In genomic region chr4:134453619-134454400, GRCm38 (mm10) we compare ENCODE assay signal across 9 mouse cellular contexts. TPM values are rescaled to one million over a fixed set of nuclear protein-coding genes. Genes with fewer than 3 reads are reported as not detected.
DNase-seq lines count a peak whose midpoint lies in the region; ATAC-seq and TF ChIP-seq lines count a peak whose summit lies in the region.
"Had no signal": no experiment of that assay in that cellular context is flagged by ENCODE, and none has a peak within 500 bp of the region (broad histone marks: within the 10 kb centered on the region; RNA-seq: fewer than 3 reads in every experiment).

No protein-coding gene starts in this region.

- H3K9me3 ChIP-seq in hindbrain, embryonic 10.5 days: no peaks in the 10 kb centered on the region
- no peaks in the 10 kb centered on the region for H3K9me3 ChIP-seq in hindbrain, postnatal 0 days (ENCODE audit: low read length)
- no peaks in the 10 kb centered on the region for H3K9me3 ChIP-seq in intestine, embryonic 16.5 days (ENCODE audit: control insufficient read depth, low read length)
- H3K9me3 ChIP-seq in neural tube, embryonic 12.5 days: no peaks in the 10 kb centered on the region

- TF ChIP-seq CTCF in hindbrain, postnatal 0 days (IDR thresholded peaks at IDR 0.05; ENCODE audit: low read depth): no peak
- TF ChIP-seq CTCF in cerebellum, adult 2 months (IDR thresholded peaks at IDR 0.05; ENCODE audit: borderline replicate concordance, insufficient read depth, low read depth, low read length): no peak

- H3K4me1 ChIP-seq in hindbrain, embryonic 10.5 days (replicated peaks): peaks cover 65% of the 10 kb centered on the region
- peaks cover 22% of the 10 kb centered on the region for H3K4me1 ChIP-seq in hindbrain, postnatal 0 days (ENCODE audit: insufficient read depth, low read length)
- peaks cover 31% of the 10 kb centered on the region for H3K4me1 ChIP-seq in cerebellum, adult 2 months (ENCODE audit: control insufficient read depth, insufficient read depth, low read length)
- peaks cover 14% of the 10 kb centered on the region for H3K4me1 ChIP-seq in intestine, embryonic 16.5 days (ENCODE audit: control insufficient read depth, insufficient read depth, low read length)
- peaks cover 28% of the 10 kb centered on the region for H3K4me1 ChIP-seq in neural tube, embryonic 12.5 days

- DNase-seq in hindbrain, embryonic 10.5 days (ENCODE audit: low spot score): peak; percentile 44
- DNase-seq in hindbrain, postnatal 0 days (ENCODE audit: low spot score): no peak
- DNase-seq in cerebellum, adult 2 months: peak; percentile 75 to 82
- no peak for DNase-seq in spleen, postnatal 4 days (ENCODE audit: low spot score in 2 of 2)
- DNase-seq in gastrocnemius, adult 8-10 months (ENCODE audit: low spot score in 2 of 2): no peak
- no peak for DNase-seq in right cerebral cortex, adult 2 months (ENCODE audit: low spot score in 2 of 2)

- H3K4me3 ChIP-seq in hindbrain, embryonic 10.5 days: peak overlapping the region; percentile 42
- no peak overlapping the region for H3K4me3 ChIP-seq in hindbrain, postnatal 0 days (ENCODE audit: low read length)
- no peak overlapping the region for H3K4me3 ChIP-seq in cerebellum, adult 2 months (replicated peaks; ENCODE audit: insufficient read depth, low read depth, low read length)
- H3K4me3 ChIP-seq in intestine, embryonic 16.5 days (ENCODE audit: low read length): no peak overlapping the region
- no peak overlapping the region for H3K4me3 ChIP-seq in neural tube, embryonic 12.5 days

- H3K4me2 ChIP-seq in hindbrain, postnatal 0 days (ENCODE audit: low read depth, low read length): no peak overlapping the region
- H3K4me2 ChIP-seq in intestine, embryonic 16.5 days (ENCODE audit: low read depth, low read length): no peak overlapping the region
- H3K4me2 ChIP-seq in neural tube, embryonic 12.5 days (replicated peaks): peak overlapping the region; percentile 47

- no peak for ATAC-seq in hindbrain, postnatal 0 days
- 0 out of 2 replicates have a peak, but pooled peaks have one; percentile 22 for ATAC-seq in intestine, embryonic 16.5 days
- ATAC-seq in neural tube, embryonic 12.5 days (ENCODE audit: low FRiP score, low read depth): no peak
- ATAC-seq: Patski had no signal

- no peak for TF ChIP-seq POLR2A in cerebellum, adult 2 months (IDR thresholded peaks at IDR 0.05; ENCODE audit: borderline replicate concordance, insufficient read depth, low read length)

- 19% methylated on average over 34 of the region's 34 CpGs for WGBS in hindbrain, embryonic 10.5 days
- WGBS in hindbrain, postnatal 0 days: 31% methylated on average over 34 of the region's 34 CpGs
- 65% methylated on average over 34 of the region's 34 CpGs for WGBS in cerebellum, adult 2 months
- 27% methylated on average over 34 of the region's 34 CpGs for WGBS in intestine, embryonic 16.5 days
- 24% methylated on average over 34 of the region's 34 CpGs for WGBS in neural tube, embryonic 12.5 days

- H3K9ac ChIP-seq in hindbrain, postnatal 0 days (replicated peaks; ENCODE audit: low read length): no peak overlapping the region
- H3K9ac ChIP-seq in intestine, embryonic 16.5 days (ENCODE audit: low read depth, low read length): no peak overlapping the region
- no peak overlapping the region for H3K9ac ChIP-seq in neural tube, embryonic 12.5 days

- H3K27me3 ChIP-seq in hindbrain, embryonic 10.5 days (ENCODE audit: insufficient read depth, poor library complexity, severe bottlenecking): peaks cover 57% of the 10 kb centered on the region
- H3K27me3 ChIP-seq in hindbrain, postnatal 0 days (ENCODE audit: insufficient read depth, low read length): no peaks in the 10 kb centered on the region
- H3K27me3 ChIP-seq in cerebellum, adult 2 months (ENCODE audit: control insufficient read depth, insufficient read depth, low read length): no peaks in the 10 kb centered on the region
- peaks cover 8% of the 10 kb centered on the region; the same call in 1 of the 2 replicates for H3K27me3 ChIP-seq in intestine, embryonic 16.5 days (replicated peaks; ENCODE audit: control insufficient read depth, insufficient read depth, low read length)
- peaks cover 9% of the 10 kb centered on the region for H3K27me3 ChIP-seq in neural tube, embryonic 12.5 days (replicated peaks)
- H3K27me3 ChIP-seq: Patski had no signal

- no peaks in the 10 kb centered on the region for H3K36me3 ChIP-seq in hindbrain, embryonic 10.5 days
- no peaks in the 10 kb centered on the region for H3K36me3 ChIP-seq in hindbrain, postnatal 0 days (ENCODE audit: insufficient read depth, low read length)
- H3K36me3 ChIP-seq in intestine, embryonic 16.5 days (ENCODE audit: control insufficient read depth, insufficient read depth, low read length): no peaks in the 10 kb centered on the region
- no peaks in the 10 kb centered on the region for H3K36me3 ChIP-seq in neural tube, embryonic 12.5 days

- H3K27ac ChIP-seq in hindbrain, embryonic 10.5 days: peak overlapping the region; percentile 76
- no peak overlapping the region for H3K27ac ChIP-seq in hindbrain, postnatal 0 days
- no peak overlapping the region for H3K27ac ChIP-seq in cerebellum, adult 2 months (ENCODE audit: insufficient read depth, low read length)
- H3K27ac ChIP-seq in intestine, embryonic 16.5 days (ENCODE audit: low read length): no peak overlapping the region
- no peak overlapping the region for H3K27ac ChIP-seq in neural tube, embryonic 12.5 days

RNA-seq across cellular contexts. Expression of gene Stmn1, which starts 14.3 kb away (rescaled TPM):
- polyA plus RNA-seq in hindbrain, embryonic 10.5 days (2016; fragmentation: Nextera tagmentation; extraction: Ambion mirVana): 2,849 and 3,914 TPM in 2 replicates
- total RNA-seq in hindbrain, postnatal 0 days (2014; rRNA removed): 667 and 752 TPM in 2 replicates
- polyA plus RNA-seq in hindbrain, postnatal 0 days (2015; fragmentation: Nextera tagmentation; extraction: Ambion mirVana): 4,115 and 4,307 TPM in 2 replicates
- 361 and 454 TPM in 2 replicates for polyA plus RNA-seq in cerebellum, adult 2 months (2012; rRNA removed)
- 982 and 1,127 TPM in 2 replicates for polyA plus RNA-seq in intestine, embryonic 16.5 days (2015; fragmentation: Nextera tagmentation; extraction: Ambion mirVana)
- 4,894 and 4,994 TPM in 2 replicates for polyA plus RNA-seq in neural tube, embryonic 12.5 days (2016; fragmentation: Nextera tagmentation; extraction: Ambion mirVana)
- total RNA-seq in gastrocnemius, adult 8-10 months (2022): 1 to 10 TPM; 2.7 to 4.4 (median 2.8) TPM

RNA-seq across cellular contexts. Expression of gene Paqr7, which starts 42.7 kb away (rescaled TPM):
- 3.1 and 4.3 TPM in 2 replicates for polyA plus RNA-seq in hindbrain, embryonic 10.5 days (2016; fragmentation: Nextera tagmentation; extraction: Ambion mirVana)
- 121 and 142 TPM in 2 replicates for total RNA-seq in hindbrain, postnatal 0 days (2014; rRNA removed)
- 41.1 and 43.5 TPM in 2 replicates for polyA plus RNA-seq in hindbrain, postnatal 0 days (2015; fragmentation: Nextera tagmentation; extraction: Ambion mirVana)
- 86.0 and 99.2 TPM in 2 replicates for polyA plus RNA-seq in cerebellum, adult 2 months (2012; rRNA removed)
- polyA plus RNA-seq in intestine, embryonic 16.5 days (2015; fragmentation: Nextera tagmentation; extraction: Ambion mirVana): 23.6 and 32.1 TPM in 2 replicates
- 7.4 and 8.9 TPM in 2 replicates for polyA plus RNA-seq in neural tube, embryonic 12.5 days (2016; fragmentation: Nextera tagmentation; extraction: Ambion mirVana)
- total RNA-seq in gastrocnemius, adult 8-10 months (2022): 1 to 10 TPM; 2.8 to 5.5 (median 5.0) TPM

RNA-seq across cellular contexts. Expression of gene Aunip, which starts 57.0 kb away (rescaled TPM):
- polyA plus RNA-seq in hindbrain, embryonic 10.5 days (2016; fragmentation: Nextera tagmentation; extraction: Ambion mirVana): 19.3 and 25.9 TPM in 2 replicates
- 2.2 and 2.7 TPM in 2 replicates for total RNA-seq in hindbrain, postnatal 0 days (2014; rRNA removed)
- 2.2 and 2.6 TPM in 2 replicates for polyA plus RNA-seq in hindbrain, postnatal 0 days (2015; fragmentation: Nextera tagmentation; extraction: Ambion mirVana)
- 0.24 and 0.65 TPM in 2 replicates for polyA plus RNA-seq in cerebellum, adult 2 months (2012; rRNA removed)
- polyA plus RNA-seq in intestine, embryonic 16.5 days (2015; fragmentation: Nextera tagmentation; extraction: Ambion mirVana): 14.4 and 14.6 TPM in 2 replicates
- 8.1 and 8.9 TPM in 2 replicates for polyA plus RNA-seq in neural tube, embryonic 12.5 days (2016; fragmentation: Nextera tagmentation; extraction: Ambion mirVana)
- not detected for total RNA-seq in gastrocnemius, adult 8-10 months (2022)

RNA-seq across cellular contexts. Expression of gene Pafah2, which starts 57.7 kb away (rescaled TPM):
- 7.9 and 9.5 TPM in 2 replicates for polyA plus RNA-seq in hindbrain, embryonic 10.5 days (2016; fragmentation: Nextera tagmentation; extraction: Ambion mirVana)
- total RNA-seq in hindbrain, postnatal 0 days (2014; rRNA removed): 12.1 and 17.9 TPM in 2 replicates
- 5.3 and 6.7 TPM in 2 replicates for polyA plus RNA-seq in hindbrain, postnatal 0 days (2015; fragmentation: Nextera tagmentation; extraction: Ambion mirVana)
- polyA plus RNA-seq in cerebellum, adult 2 months (2012; rRNA removed): 7.1 and 8.9 TPM in 2 replicates
- polyA plus RNA-seq in intestine, embryonic 16.5 days (2015; fragmentation: Nextera tagmentation; extraction: Ambion mirVana): 61.6 and 69.2 TPM in 2 replicates
- 8.1 and 8.5 TPM in 2 replicates for polyA plus RNA-seq in neural tube, embryonic 12.5 days (2016; fragmentation: Nextera tagmentation; extraction: Ambion mirVana)
- total RNA-seq in gastrocnemius, adult 8-10 months (2022): 1 to 10 TPM; 2.2 to 2.8 (median 2.5) TPM

Comparison
In these comparisons a context has a peak if more than half of its experiments do, and no peak if none do; other contexts are left out.
1. DNase-seq: peak in hindbrain, embryonic 10.5 days (single experiment) and cerebellum, adult 2 months (2 of 2); none in hindbrain, postnatal 0 days (single experiment), spleen, postnatal 4 days (0 of 2), gastrocnemius, adult 8-10 months (0 of 2) and right cerebral cortex, adult 2 months (0 of 2).